Mouse (Mus musculus) lung, postnatal 0 days (tissue): ENCODE measurements at regions not wholly inside any gene's neighbourhood (a gene's known extent, or its start where the extent isn't known, plus 50 kb on each side); places are given as distances from the start of the nearest gene placed in this dataset.

ENCODE experiments used
- CTCF ChIP-seq: IDR thresholded peaks from 2 replicates; pipeline ENCODE4 v1.5.1; 2016; ENCODE audit warnings: antibody characterized with exemption, mild to moderate bottlenecking
- EP300 ChIP-seq: IDR thresholded peaks from 2 replicates; pipeline ENCODE4 v1.6.1; 2016; ENCODE audit warnings: antibody characterized with exemption, mild to moderate bottlenecking, control low read depth

GRCm38 (mm10) chr2:51288678-51289077 lies 139.8 kb upstream of the Rnd3 start:
- TF ChIP-seq CTCF (no peak), EP300 (no peak)
